Mouse (Mus musculus) kidney, adult 2 months (tissue): ENCODE measurements at regions not wholly inside any gene's neighbourhood (a gene's known extent, or its start where the extent isn't known, plus 50 kb on each side); places are given as distances from the start of the nearest gene placed in this dataset.

Experiments used
- CTCF ChIP-seq: fragments of 200-500 bp; conservative IDR thresholded peaks from 2 replicates; pipeline ENCODE4 v1.5.1; 2011; ENCODE audit warnings: low read depth, mild to moderate bottlenecking, control low read depth, low read length, moderate library complexity, mixed read lengths; ENCODE audit not compliant: insufficient read depth, insufficient read length
- POLR2A ChIP-seq: fragments of 200-500 bp; IDR thresholded peaks from one replicate; pipeline ENCODE4 v1.6.1; 2011; ENCODE audit warnings: low read depth, low read length, control low read depth

DNA sequence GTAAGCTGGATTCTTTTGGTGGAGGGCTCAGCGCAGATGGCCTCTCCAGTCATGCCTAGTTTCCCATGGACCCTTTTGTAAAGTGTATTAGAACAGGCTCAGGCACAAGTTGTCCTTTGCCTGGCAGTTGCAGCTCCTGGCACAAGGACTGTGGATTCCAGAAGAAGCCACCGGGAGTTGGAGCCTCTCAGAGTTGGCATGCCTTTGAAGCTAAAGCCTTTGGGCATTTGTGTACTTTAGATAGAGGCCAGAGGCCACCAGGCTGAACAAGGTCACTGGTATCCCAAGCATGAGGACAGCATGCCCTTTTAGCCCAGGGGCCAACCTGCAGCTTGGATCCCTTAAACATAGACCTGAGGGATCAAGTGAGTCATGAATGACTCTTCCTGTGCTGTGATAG, 223.9 kb upstream of the Mpped2 start:
- TF ChIP-seq POLR2A (no peak), CTCF (no peak)
